Mouse (Mus musculus): ENCODE data around the gene Gprin1. TPM values are rescaled to one million over a fixed set of nuclear protein-coding genes. Genes with fewer than 3 reads are reported as not detected.
A peak's percentile ranks its signal among the peaks of the same experiment; 100 is the strongest.

The Gprin1 gene
- polyA plus RNA-seq, 1 experiment from 2014 or later: not detected

GRCm38 (mm10) chr13:54752656-54753055 is 3.0 kb upstream of the Gprin1 start:
- WGBS (ENCODE audit: insufficient replicate concordance): 56% methylated on average over 10 of the region's 10 CpGs
- TF ChIP-seq CTCF (IDR thresholded peaks at IDR 0.05; ENCODE audit: low read depth): no peak
- TF ChIP-seq EP300 (IDR thresholded peaks at IDR 0.05; ENCODE audit: low read depth): no peak
- no peak for DNase-seq

GRCm38 (mm10) chr13:54750699-54751098 is 1.0 kb upstream of the Gprin1 start:
- H3K9me3 ChIP-seq (ENCODE audit: low read length): no peaks in the 10 kb centered on the region
- no peak for ATAC-seq
- peaks cover 7% of the 10 kb centered on the region for H3K4me1 ChIP-seq (ENCODE audit: insufficient read depth)
- 3% methylated on average over 8 of the region's 8 CpGs for whole genome bisulfite sequencing (ENCODE audit: insufficient replicate concordance)
- no peak overlapping the region for H3K9ac ChIP-seq (replicated peaks)
- TF ChIP-seq CTCF (IDR thresholded peaks at IDR 0.05; ENCODE audit: low read depth): no peak
- no peak for TF ChIP-seq EP300 (IDR thresholded peaks at IDR 0.05; ENCODE audit: low read depth)
- no peaks in the 10 kb centered on the region for H3K36me3 ChIP-seq (replicated peaks; ENCODE audit: insufficient read depth, low read length)
- H3K4me3 ChIP-seq (ENCODE audit: low read depth, low read length): no peak overlapping the region
- H3K4me2 ChIP-seq (ENCODE audit: low read depth, low read length): no peak overlapping the region
- no peak overlapping the region for H3K27ac ChIP-seq (ENCODE audit: low read depth)
- H3K27me3 ChIP-seq (ENCODE audit: insufficient read depth, low read length): peaks cover 48% of the 10 kb centered on the region
- DNase-seq: peak; percentile 34

More at GRCm38 (mm10) chr13:54752656-54753055, 3.0 kb upstream of the Gprin1 start:
- Histone ChIP-seq H3K9me3 (ENCODE audit: low read length) (no peaks in the 10 kb centered on the region), H3K9ac (replicated peaks) (no peak overlapping the region), H3K27ac (ENCODE audit: low read depth) (no peak overlapping the region), H3K36me3 (replicated peaks; ENCODE audit: insufficient read depth, low read length) (no peaks in the 10 kb centered on the region), H3K4me3 (ENCODE audit: low read depth, low read length) (no peak overlapping the region), H3K4me1 (ENCODE audit: insufficient read depth) (peaks cover 8% of the 10 kb centered on the region), H3K4me2 (ENCODE audit: low read depth, low read length) (no peak overlapping the region), H3K27me3 (ENCODE audit: insufficient read depth, low read length) (peaks cover 39% of the 10 kb centered on the region)
- no peak for ATAC-seq

- H3K27ac ChIP-seq (ENCODE audit: low read depth): no peak overlapping the region
- peaks cover 7% of the 10 kb centered on the region for H3K4me1 ChIP-seq (ENCODE audit: insufficient read depth)
- peak overlapping the region; percentile 72 for H3K4me2 ChIP-seq (ENCODE audit: low read depth, low read length)
- peak overlapping the region; percentile 43 for H3K4me3 ChIP-seq (ENCODE audit: low read depth, low read length)
- ATAC-seq (peak; percentile 55), DNase-seq (peak; percentile 29)
- no peak overlapping the region for H3K9ac ChIP-seq (replicated peaks)
- no peaks in the 10 kb centered on the region for H3K9me3 ChIP-seq (ENCODE audit: low read length)
- TF ChIP-seq CTCF (IDR thresholded peaks at IDR 0.05; ENCODE audit: low read depth): no peak
- TF ChIP-seq EP300 (IDR thresholded peaks at IDR 0.05; ENCODE audit: low read depth): no peak
- no peaks in the 10 kb centered on the region for H3K36me3 ChIP-seq (replicated peaks; ENCODE audit: insufficient read depth, low read length)
- peaks cover 48% of the 10 kb centered on the region for H3K27me3 ChIP-seq (ENCODE audit: insufficient read depth, low read length)
- 7% methylated on average over 22 of the region's 100 CpGs for WGBS (ENCODE audit: insufficient replicate concordance)
These were observed 412 bp downstream of the Gprin1 start for GRCm38 (mm10) chr13:54749061-54749863.

- Histone ChIP-seq H3K9ac (replicated peaks) (no peak overlapping the region), H3K27ac (ENCODE audit: low read depth) (no peak overlapping the region), H3K4me2 (ENCODE audit: low read depth, low read length) (no peak overlapping the region), H3K4me1 (ENCODE audit: insufficient read depth) (peaks cover 7% of the 10 kb centered on the region), H3K9me3 (ENCODE audit: low read length) (no peaks in the 10 kb centered on the region), H3K4me3 (ENCODE audit: low read depth, low read length) (no peak overlapping the region), H3K27me3 (ENCODE audit: insufficient read depth, low read length) (peaks cover 48% of the 10 kb centered on the region), H3K36me3 (replicated peaks; ENCODE audit: insufficient read depth, low read length) (no peaks in the 10 kb centered on the region)
- ATAC-seq (no peak), DNase-seq (no peak)
- 43% methylated on average over 10 of the region's 10 CpGs for WGBS (ENCODE audit: insufficient replicate concordance)
- TF ChIP-seq CTCF (IDR thresholded peaks at IDR 0.05; ENCODE audit: low read depth): no peak
- no peak for TF ChIP-seq EP300 (IDR thresholded peaks at IDR 0.05; ENCODE audit: low read depth)
These were observed 983 bp downstream of the Gprin1 start for GRCm38 (mm10) chr13:54748721-54749060.

- Histone ChIP-seq H3K36me3 (replicated peaks; ENCODE audit: insufficient read depth, low read length) (no peaks in the 10 kb centered on the region), H3K4me2 (ENCODE audit: low read depth, low read length) (no peak overlapping the region), H3K4me1 (ENCODE audit: insufficient read depth) (peaks cover 7% of the 10 kb centered on the region), H3K27ac (ENCODE audit: low read depth) (no peak overlapping the region), H3K9ac (replicated peaks) (no peak overlapping the region), H3K9me3 (ENCODE audit: low read length) (no peaks in the 10 kb centered on the region), H3K27me3 (ENCODE audit: insufficient read depth, low read length) (peaks cover 48% of the 10 kb centered on the region), H3K4me3 (ENCODE audit: low read depth, low read length) (no peak overlapping the region)
- WGBS (ENCODE audit: insufficient replicate concordance): 71% methylated on average over 8 of the region's 8 CpGs
- TF ChIP-seq CTCF (IDR thresholded peaks at IDR 0.05; ENCODE audit: low read depth) (no peak), EP300 (IDR thresholded peaks at IDR 0.05; ENCODE audit: low read depth) (no peak)
- DNase-seq: no peak
- no peak for ATAC-seq
These were observed 1.5 kb downstream of the Gprin1 start for GRCm38 (mm10) chr13:54748190-54748589.

GRCm38 (mm10) chr13:54746896-54747295 is 2.8 kb downstream of the Gprin1 start:
- no peaks in the 10 kb centered on the region for H3K36me3 ChIP-seq (replicated peaks; ENCODE audit: insufficient read depth, low read length)
- no peaks in the 10 kb centered on the region for H3K9me3 ChIP-seq (ENCODE audit: low read length)
- H3K4me1 ChIP-seq (ENCODE audit: insufficient read depth): peaks cover 7% of the 10 kb centered on the region
- ATAC-seq (no peak), DNase-seq (no peak)
- H3K4me2 ChIP-seq (ENCODE audit: low read depth, low read length): no peak overlapping the region
- no peak overlapping the region for H3K9ac ChIP-seq (replicated peaks)
- H3K27me3 ChIP-seq (ENCODE audit: insufficient read depth, low read length): peaks cover 46% of the 10 kb centered on the region
- H3K27ac ChIP-seq (ENCODE audit: low read depth): no peak overlapping the region
- TF ChIP-seq CTCF (IDR thresholded peaks at IDR 0.05; ENCODE audit: low read depth): no peak
- no peak for TF ChIP-seq EP300 (IDR thresholded peaks at IDR 0.05; ENCODE audit: low read depth)
- no peak overlapping the region for H3K4me3 ChIP-seq (ENCODE audit: low read depth, low read length)
- WGBS (ENCODE audit: insufficient replicate concordance): 40% methylated on average over 10 of the region's 10 CpGs
